Mouse (Mus musculus) adrenal gland, postnatal 4 days (tissue): ENCODE results near the gene Hunk. TPM values are rescaled to one million over a fixed set of nuclear protein-coding genes. Genes with fewer than 3 reads are reported as not detected.

Experiments used
- DNase-seq, 2 experiments: peaks; one replicate each; pipeline ENCODE4 v3.0.0; 2021 to 2022; ENCODE audit warnings: low spot score in 2 of 2, mixed read lengths in 2 of 2
- total RNA-seq, 2 experiments: library from RNA; stranded (reverse); gene quantifications; 2 replicates each; pipeline ENCODE4 v1.2.3; 2021

The Hunk gene
- total RNA-seq, 2 experiments from 2014 or later, result 12.3 to 13.7 TPM

DNA sequence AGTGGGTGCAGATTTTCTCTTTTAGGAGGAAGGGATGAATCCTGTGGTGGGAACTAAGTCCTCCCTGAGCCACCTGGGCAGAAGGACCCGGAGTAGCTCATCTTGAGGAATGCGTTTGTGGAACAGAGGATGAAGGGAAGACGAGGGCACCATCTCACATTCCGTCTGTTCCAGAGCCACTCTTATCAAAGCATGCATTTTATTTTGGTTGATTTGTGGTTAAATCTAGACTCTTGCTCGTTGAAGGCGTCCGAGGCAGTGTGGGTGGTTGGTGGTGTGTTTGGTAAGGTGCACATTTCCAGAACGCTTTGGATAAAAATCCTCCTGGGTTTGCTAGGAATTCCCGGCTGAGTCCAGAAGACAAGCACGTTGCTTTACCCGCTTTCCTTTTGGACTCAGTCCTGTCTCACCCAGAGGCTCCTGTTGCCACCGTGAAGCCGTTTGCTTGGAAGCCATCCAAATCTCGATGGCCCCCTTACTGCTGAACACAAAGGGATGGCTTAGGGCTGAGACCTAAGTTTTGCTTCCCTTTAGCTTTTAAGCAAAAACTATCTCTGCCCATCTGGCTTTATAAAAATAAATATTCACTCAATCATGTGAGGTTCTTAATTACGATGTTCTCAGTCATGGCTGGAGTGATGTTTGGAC, 3.4 kb downstream of the Hunk start:
- DNase-seq, result no peak

DNA sequence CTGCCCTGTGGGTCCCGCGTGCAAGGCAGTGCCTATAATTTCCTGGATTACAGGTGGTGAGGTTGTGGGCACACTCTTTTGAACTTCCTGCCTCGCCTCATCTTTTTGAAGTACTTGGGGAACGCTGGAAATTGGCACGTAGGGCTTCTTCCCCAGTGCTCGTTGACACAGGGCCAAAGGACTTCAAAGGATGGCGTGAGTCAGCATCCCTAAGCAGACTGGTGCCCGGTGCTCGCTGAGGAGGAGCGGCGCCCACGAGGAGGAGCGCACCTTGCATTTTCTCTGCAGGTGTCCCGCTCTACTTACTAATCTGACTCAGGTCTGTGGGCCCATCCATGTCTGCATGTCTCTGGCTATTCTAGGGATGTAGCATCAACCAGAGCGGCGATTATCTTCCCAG, 4.9 kb downstream of the Hunk start:
- no peak for DNase-seq

DNA sequence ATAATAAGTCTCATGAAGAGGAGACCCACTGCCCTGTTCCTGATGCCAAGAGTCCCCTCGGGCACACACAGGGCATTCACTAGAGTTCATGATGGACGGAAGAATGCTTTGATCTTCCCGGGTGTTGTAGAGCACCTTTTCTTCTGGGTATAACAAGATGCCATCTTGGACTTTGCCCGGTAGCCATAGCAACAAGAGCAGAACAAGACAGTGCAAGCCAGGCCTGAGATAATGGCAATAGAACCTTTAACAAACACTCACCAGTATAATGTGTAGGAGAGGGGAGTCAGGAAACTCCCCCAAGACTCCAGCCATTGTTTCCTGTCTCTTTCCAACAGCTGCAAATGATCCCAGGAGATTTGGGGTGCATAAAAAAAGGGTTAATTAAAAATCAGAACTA, 8.9 kb downstream of the Hunk start:
- DNase-seq, result no peak

DNA sequence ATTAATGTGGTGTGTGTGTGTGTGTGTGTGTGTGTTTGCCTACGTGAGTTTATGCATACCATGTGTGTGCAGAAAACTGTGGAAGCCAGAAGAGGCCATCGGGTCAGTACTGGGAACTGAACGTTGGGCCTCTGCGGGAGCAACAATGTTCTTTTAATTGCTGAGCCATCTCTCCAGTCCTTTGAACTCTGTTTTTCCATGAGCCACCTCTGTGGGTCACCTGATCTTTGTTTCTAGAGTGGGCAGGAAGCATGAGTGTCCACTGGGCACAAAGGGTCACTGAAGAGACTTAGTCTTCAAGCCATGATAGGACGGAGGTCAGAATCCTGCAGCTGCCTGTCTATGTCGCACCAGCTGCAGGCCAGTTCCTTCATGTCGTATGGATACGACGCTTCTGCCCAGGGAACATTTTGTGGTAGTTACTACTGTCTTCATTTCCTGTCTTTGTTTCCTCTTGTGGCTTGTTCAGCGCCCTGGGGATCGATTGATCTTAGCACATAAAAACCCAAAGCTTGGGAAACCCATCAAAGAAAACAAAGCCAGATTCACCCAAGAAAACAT, 10.3 kb downstream of the Hunk start:
- no peak for DNase-seq

GRCm38 (mm10) chr16:90396882-90397281, 11.1 kb downstream of the Hunk start:
- no peak for DNase-seq

DNA sequence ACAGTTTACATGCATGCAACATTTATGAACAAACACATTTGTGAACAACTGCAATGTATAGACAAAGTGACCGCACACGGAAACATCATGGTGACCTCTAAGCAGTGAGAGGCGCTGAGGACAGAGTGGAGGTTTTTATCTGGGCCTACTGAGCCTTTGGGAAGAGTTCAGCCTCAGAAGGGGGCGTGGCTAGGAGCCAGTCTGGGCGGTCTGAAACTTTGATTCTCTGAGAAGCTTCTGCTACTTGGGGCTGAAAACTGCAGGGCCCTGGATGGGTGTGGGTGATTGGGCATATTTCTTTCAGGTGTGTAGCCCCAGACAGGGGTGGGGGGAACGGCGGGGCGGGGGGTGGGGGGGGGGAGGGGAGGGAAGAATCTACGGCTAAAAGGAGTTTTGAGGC, 14.5 kb downstream of the Hunk start:
- DNase-seq, result no peak

GRCm38 (mm10) chr16:90400906-90401666, 15.3 kb downstream of the Hunk start:
- no peak for DNase-seq

DNA sequence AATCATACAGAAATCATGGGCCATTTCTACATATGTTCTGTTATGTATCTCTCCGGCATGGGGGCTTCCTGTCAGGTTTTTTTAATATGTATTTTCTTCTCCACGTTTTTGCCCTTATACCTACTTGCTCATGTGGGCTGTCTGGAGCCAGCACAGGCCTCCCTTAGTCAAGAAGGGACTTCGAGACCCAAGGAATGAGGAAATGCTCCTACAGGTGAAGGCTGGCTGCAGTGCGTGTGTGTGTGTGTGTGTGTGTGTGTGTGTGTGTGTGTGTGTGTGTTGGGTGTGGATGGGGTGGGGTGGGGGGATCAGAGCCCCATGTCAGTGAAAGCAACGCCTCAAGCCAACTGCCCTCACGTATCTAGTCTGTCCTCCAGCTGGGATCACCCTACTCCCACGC, 16.5 kb downstream of the Hunk start:
- no peak for DNase-seq

GRCm38 (mm10) chr16:90405195-90405594, 19.4 kb downstream of the Hunk start:
- DNase-seq, result no peak

GRCm38 (mm10) chr16:90405599-90405998, 19.8 kb downstream of the Hunk start:
- no peak for DNase-seq

- DNase-seq, result no peak
Measured at GRCm38 (mm10) chr16:90407541-90408289, 21.9 kb downstream of the Hunk start.

GRCm38 (mm10) chr16:90412096-90413082, 26.6 kb downstream of the Hunk start:
- no peak for DNase-seq

GRCm38 (mm10) chr16:90416621-90417020, 30.8 kb downstream of the Hunk start:
- DNase-seq, result no peak

GRCm38 (mm10) chr16:90418661-90419060, 32.8 kb downstream of the Hunk start:
- no peak for DNase-seq

- no peak for DNase-seq
Measured at GRCm38 (mm10) chr16:90421145-90421544, 35.3 kb downstream of the Hunk start.

DNA sequence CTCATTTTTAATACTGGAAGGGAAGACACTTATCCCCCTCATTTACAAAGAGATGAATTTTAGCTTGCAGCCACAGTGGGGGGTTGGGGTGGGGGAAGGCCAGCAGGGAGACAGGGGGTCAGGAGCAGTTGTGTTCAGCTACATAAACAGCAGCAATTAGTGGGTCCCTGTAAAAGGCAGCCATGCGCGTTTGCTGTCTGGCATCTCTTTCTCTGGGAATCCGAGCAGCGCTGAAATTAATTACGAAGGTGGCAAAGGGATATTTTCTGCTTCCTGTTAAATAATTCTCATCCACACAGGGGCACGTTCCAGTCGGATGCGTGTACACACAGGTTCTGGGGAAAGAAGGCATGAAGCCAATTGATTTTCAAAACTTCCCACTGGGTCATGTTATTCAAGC, 35.7 kb downstream of the Hunk start:
- no peak for DNase-seq

- DNase-seq, result no peak
Measured at GRCm38 (mm10) chr16:90422108-90422529, 36.3 kb downstream of the Hunk start.

GRCm38 (mm10) chr16:90423898-90424297, 38.1 kb downstream of the Hunk start:
- DNase-seq, result no peak

DNA sequence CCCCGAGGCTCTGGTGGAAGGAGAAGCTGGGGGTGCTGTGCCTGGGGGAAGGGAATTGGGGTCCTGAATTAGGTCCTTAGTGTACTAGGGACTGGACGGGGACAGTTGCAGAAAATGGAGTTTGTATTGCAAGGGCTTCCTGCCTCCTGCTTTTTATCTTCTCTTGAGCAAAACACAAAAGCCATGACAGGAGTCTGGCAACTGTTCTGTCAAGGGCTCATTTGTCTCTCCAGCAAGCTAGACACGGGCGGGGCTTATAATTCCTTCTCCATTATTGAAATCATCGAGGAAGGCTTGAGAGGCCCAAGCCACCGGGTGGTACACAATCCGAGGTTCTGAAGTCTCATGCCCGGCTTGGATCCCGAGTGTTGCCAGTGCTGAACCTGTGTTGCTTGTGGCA, 38.6 kb downstream of the Hunk start:
- no peak for DNase-seq

GRCm38 (mm10) chr16:90426234-90426633, 40.4 kb downstream of the Hunk start:
- no peak for DNase-seq
